Mouse (Mus musculus) limb, embryonic 12.5 days (tissue): ENCODE measurements around the gene Smyd1. TPM values are rescaled to one million over a fixed set of nuclear protein-coding genes. Genes with fewer than 3 reads are reported as not detected.

Experiments used
- ATAC-seq: fragments of 200-750 bp; cut with Nextera tagmentation; 2 replicates; pipeline ENCODE4 v1.8.0; 2017; ENCODE audit warnings: low read depth, moderate TSS enrichment; ENCODE audit not compliant: insufficient number of reproducible peaks, insufficient read depth, low FRiP score, low TSS enrichment
- H3K27ac ChIP-seq: fragments of 300-500 bp; sonication (generic); 2 replicates; pipeline ENCODE4 v1.5.1; 2016; ENCODE audit warnings: mild to moderate bottlenecking, moderate library complexity
- H3K27me3 ChIP-seq: fragments of 300-500 bp; sonication (generic); 2 replicates; pipeline ENCODE4 v1.6.1; 2016; ENCODE audit warnings: mild to moderate bottlenecking, moderate library complexity
- H3K36me3 ChIP-seq: fragments of 300-500 bp; sonication (generic); 2 replicates; pipeline ENCODE4 v1.6.1; 2016; ENCODE audit warnings: mild to moderate bottlenecking, moderate library complexity
- H3K4me1 ChIP-seq: fragments of 300-500 bp; sonication (generic); replicated peaks from 2 replicates; pipeline ENCODE4 v1.6.1; 2016
- H3K4me2 ChIP-seq: fragments of 300-500 bp; sonication (generic); 2 replicates; pipeline ENCODE4 v1.6.1; 2016; ENCODE audit warnings: mild to moderate bottlenecking, moderate library complexity
- H3K4me3 ChIP-seq: fragments of 300-500 bp; sonication (generic); replicated peaks from 2 replicates; pipeline ENCODE4 v1.5.1; 2016; ENCODE audit warnings: mild to moderate bottlenecking
- H3K9ac ChIP-seq: fragments of 300-500 bp; sonication (generic); replicated peaks from 2 replicates; pipeline ENCODE4 v1.6.1; 2016; ENCODE audit warnings: mild to moderate bottlenecking, moderate library complexity
- H3K9me3 ChIP-seq: fragments of 300-500 bp; sonication (generic); 2 replicates; pipeline ENCODE4 v1.6.1; 2016; ENCODE audit warnings: mild to moderate bottlenecking, moderate library complexity
- WGBS: fragments of 180-500 bp; shearing (Covaris S2); methylation state at CpG from one replicate; pipeline ENCODE4 v1.1.7; 2016; 5-methylcytosine and 5-hydroxymethylcytosine counted together
- microRNA-seq: library from miRNA; unstranded; fragments of <30 nt; microRNA quantifications from one replicate; pipeline ENCODE4, GENCODE M21; 2017
- polyA plus RNA-seq: library from polyadenylated mRNA; unstranded; fragments of >200 nt; fragmentation: Nextera tagmentation; extraction: Ambion mirVana; gene quantifications from 2 replicates; pipeline ENCODE4 v1.2.1, GENCODE M21; 2016

The Smyd1 gene
- polyA plus RNA-seq, 1 experiment from 2014 or later: 5.1 TPM

DNA sequence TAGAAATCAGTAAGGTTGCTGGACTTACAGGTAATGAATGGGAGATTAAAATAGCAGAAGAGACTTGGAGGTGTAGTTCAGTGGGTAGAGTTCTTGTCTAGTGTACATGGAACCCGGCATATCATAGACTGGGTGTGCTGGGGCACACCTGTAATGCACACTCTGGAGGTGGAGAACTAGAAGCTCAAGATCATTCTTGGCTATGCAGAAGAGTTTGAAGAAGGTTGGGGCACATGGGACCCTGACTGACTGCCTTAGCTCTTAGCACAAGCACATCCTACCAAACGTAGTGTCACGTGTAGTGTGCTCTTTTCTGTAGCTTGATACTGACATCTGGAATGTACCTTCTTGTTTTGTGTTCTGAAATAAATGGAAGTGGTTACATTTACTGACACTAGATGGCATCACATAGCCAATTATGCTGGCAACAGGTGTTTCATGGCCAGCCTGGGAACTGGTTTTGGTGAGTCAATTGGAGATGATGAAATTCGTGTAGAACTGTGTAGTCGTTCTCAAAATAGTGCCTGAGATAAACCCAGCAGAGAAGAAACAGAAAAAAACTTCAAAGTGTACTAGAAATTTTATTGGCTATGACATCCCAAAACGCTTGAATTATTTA, 155.4 kb downstream of the Smyd1 start:
- Histone ChIP-seq H3K4me2 (no peak overlapping the region), H3K4me3 (no peak overlapping the region), H3K27me3 (no peaks in the 10 kb centered on the region), H3K27ac (no peak overlapping the region), H3K9me3 (no peaks in the 10 kb centered on the region), H3K36me3 (no peaks in the 10 kb centered on the region), H3K9ac (no peak overlapping the region), H3K4me1 (peaks cover 5% of the 10 kb centered on the region; the same call in 1 of the 2 replicates)
- 53% methylated on average over 6 of the region's 6 CpGs for WGBS
- ATAC-seq: no peak

GRCm38 (mm10) chr6:71164394-71164793, 157.6 kb downstream of the Smyd1 start:
- H3K4me1 ChIP-seq: peaks cover 5% of the 10 kb centered on the region; the same call in 1 of the 2 replicates
- no peak overlapping the region for H3K4me3 ChIP-seq
- no peak overlapping the region for H3K4me2 ChIP-seq
- H3K36me3 ChIP-seq: no peaks in the 10 kb centered on the region
- H3K27me3 ChIP-seq: no peaks in the 10 kb centered on the region
- WGBS: 33% methylated on average over 6 of the region's 6 CpGs
- no peak overlapping the region for H3K9ac ChIP-seq
- no peak overlapping the region for H3K27ac ChIP-seq
- H3K9me3 ChIP-seq: no peaks in the 10 kb centered on the region
- ATAC-seq: peak; percentile 52

Small RNAs within 50 kb of the gene (microRNA-seq; reads per million reads assigned to microRNA genes)
- 18.8 reads per million, percentile 32 among the genes with 10 or more reads in this experiment for gene Mir8112

Other genes with a start within 250 kb of the Smyd1 start
- gene Thnsl2, start 177.8 kb downstream of the Smyd1 start, polyA plus RNA-seq: 5.6 and 6.0 TPM in 2 replicates
- not detected in 2 replicates for gene Fabp1, start 122.4 kb downstream of the Smyd1 start, polyA plus RNA-seq
- 38.3 and 39.3 TPM in 2 replicates for gene Krcc1, start 50.6 kb downstream of the Smyd1 start, polyA plus RNA-seq
- not detected in 2 replicates for gene Cd8b1, start 555 bp upstream of the Smyd1 start, polyA plus RNA-seq
- gene Cd8a, start 51.2 kb upstream of the Smyd1 start, polyA plus RNA-seq: 0.06 TPM in 1 of 2 replicates, not detected in the other
- gene Rmnd5a, start 118.4 kb upstream of the Smyd1 start, polyA plus RNA-seq: 18.7 and 21.1 TPM in 2 replicates
- 18.9 and 20.8 TPM in 2 replicates for gene Rnf103, start 171.7 kb upstream of the Smyd1 start, polyA plus RNA-seq
- 50.1 and 51.2 TPM in 2 replicates for gene Chmp3, start 221.6 kb upstream of the Smyd1 start, polyA plus RNA-seq